Mouse (Mus musculus): Measurements from ENCODE around the gene Nme7.

DNA sequence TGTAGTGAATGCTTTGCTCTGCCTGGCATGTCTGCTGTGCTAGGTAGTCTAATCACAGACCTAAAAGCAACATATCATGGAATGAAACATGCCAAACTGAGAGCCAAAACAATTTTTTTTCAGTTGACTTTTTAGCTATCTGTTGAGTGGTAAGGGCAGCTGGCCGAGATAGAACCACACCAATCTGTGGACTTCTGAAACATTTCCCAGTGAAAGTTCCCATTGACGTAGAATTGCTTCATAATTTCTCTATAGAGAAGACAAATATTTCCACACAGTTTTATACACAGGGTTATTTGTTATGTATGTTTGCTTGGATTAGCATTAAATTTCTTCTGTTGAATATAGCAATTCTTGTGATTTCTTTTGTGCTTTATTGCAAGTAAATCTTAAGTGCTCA, 65.9 kb downstream of the Nme7 start:
- no peak for TF ChIP-seq CTCF (conservative IDR thresholded peaks at IDR 0.05; ENCODE audit: low read length)
- TF ChIP-seq NANOG (IDR thresholded peaks at IDR 0.05; ENCODE audit: borderline replicate concordance, low read length): no peak

Data from E14TG2a.4 (cell line).